Comparison of ENCODE assay signal across 15 mouse cellular contexts in the genomic region with DNA sequence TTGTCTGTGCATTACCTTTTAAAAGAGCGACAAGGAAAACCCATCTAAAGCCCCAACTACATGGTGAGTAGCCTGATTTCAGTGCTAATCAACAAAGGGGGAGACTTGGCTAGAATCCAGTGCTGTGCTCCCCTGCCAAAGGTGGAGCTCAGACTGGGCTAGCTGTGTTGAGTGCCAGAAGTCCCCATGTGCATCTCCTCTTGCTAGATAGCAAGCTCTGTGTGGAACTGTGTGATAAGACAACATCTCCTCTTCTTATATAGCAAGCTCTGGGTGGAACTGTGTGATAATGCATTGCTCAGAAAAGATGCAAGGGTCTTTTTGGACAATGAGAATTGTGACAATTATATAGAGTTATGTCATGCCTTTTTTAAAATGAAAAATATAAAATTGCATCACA.
"Had no signal": no experiment of that assay in that cellular context is flagged by ENCODE, and none has a peak within 500 bp of the region (broad histone marks: within the 10 kb centered on the region; RNA-seq: fewer than 3 reads in every experiment).

No protein-coding gene starts in this region.

- H3K4me3 ChIP-seq: layer of hippocampus, adult 2 months; limb, embryonic 12.5 days; megakaryocyte, embryonic 14.5 days; midbrain, embryonic 13.5 days; stomach, embryonic 15.5 days had no signal

- H3K9me3 ChIP-seq: stomach, embryonic 15.5 days had no signal

- H3K27me3 ChIP-seq: limb, embryonic 12.5 days; megakaryocyte, embryonic 14.5 days; midbrain, embryonic 13.5 days; stomach, embryonic 15.5 days had no signal

- H3K36me3 ChIP-seq: limb, embryonic 12.5 days; midbrain, embryonic 13.5 days; stomach, embryonic 15.5 days had no signal

- H3K4me2 ChIP-seq: limb, embryonic 12.5 days; midbrain, embryonic 13.5 days; stomach, embryonic 15.5 days had no signal

- H3K4me1 ChIP-seq: limb, embryonic 12.5 days; megakaryocyte, embryonic 14.5 days; midbrain, embryonic 13.5 days; stomach, embryonic 15.5 days had no signal

- ATAC-seq: intestine, postnatal 0 days; lung, postnatal 0 days; midbrain, embryonic 13.5 days had no signal

- H3K27ac ChIP-seq: layer of hippocampus, adult 2 months; limb, embryonic 12.5 days; midbrain, embryonic 13.5 days; stomach, embryonic 15.5 days had no signal

- H3K9ac ChIP-seq: limb, embryonic 12.5 days; midbrain, embryonic 13.5 days; stomach, embryonic 15.5 days had no signal

- DNase-seq: kidney, adult 8-10 months; kidney, postnatal 10 days; kidney, postnatal 4 days; lung, adult 2 months; lung, postnatal 36 days; right cerebral cortex, postnatal 14 days; thymus, adult 2 months; thymus, postnatal 4 days had no signal
